ENCODE assay signal across 12 mouse cellular contexts in genomic region chr6:54228421-54228820, GRCm38 (mm10).
DNase-seq lines count a peak whose midpoint lies in the region; ATAC-seq and TF ChIP-seq lines count a peak whose summit lies in the region.
"Had no signal": no experiment of that assay in that cellular context is flagged by ENCODE, and none has a peak within 500 bp of the region (broad histone marks: within the 10 kb centered on the region; RNA-seq: fewer than 3 reads in every experiment).

No protein-coding gene starts in this region.

- H3K36me3 ChIP-seq in forebrain, embryonic 13.5 days (ENCODE audit: poor library complexity, severe bottlenecking): no peaks in the 10 kb centered on the region
- H3K36me3 ChIP-seq in forebrain, embryonic 12.5 days (replicated peaks): no peaks in the 10 kb centered on the region
- no peaks in the 10 kb centered on the region for H3K36me3 ChIP-seq in hindbrain, postnatal 0 days (ENCODE audit: insufficient read depth, low read length)
- no peaks in the 10 kb centered on the region for H3K36me3 ChIP-seq in lung, postnatal 0 days (ENCODE audit: insufficient read depth, low read length)
- H3K36me3 ChIP-seq: embryonic facial prominence, embryonic 13.5 days; liver, embryonic 13.5 days; neural tube, embryonic 15.5 days had no signal

- H3K27me3 ChIP-seq in forebrain, embryonic 13.5 days: no peaks in the 10 kb centered on the region
- peaks cover 21% of the 10 kb centered on the region for H3K27me3 ChIP-seq in forebrain, embryonic 12.5 days
- H3K27me3 ChIP-seq in Patski: no peaks in the 10 kb centered on the region
- H3K27me3 ChIP-seq in hindbrain, postnatal 0 days (ENCODE audit: insufficient read depth, low read length): no peaks in the 10 kb centered on the region
- no peaks in the 10 kb centered on the region for H3K27me3 ChIP-seq in lung, postnatal 0 days (replicated peaks; ENCODE audit: insufficient read depth, low read length)
- H3K27me3 ChIP-seq: embryonic facial prominence, embryonic 13.5 days; liver, embryonic 13.5 days had no signal

- H3K4me2 ChIP-seq in forebrain, embryonic 13.5 days: no peak overlapping the region
- no peak overlapping the region for H3K4me2 ChIP-seq in forebrain, embryonic 12.5 days
- H3K4me2 ChIP-seq in hindbrain, postnatal 0 days (ENCODE audit: low read depth, low read length): no peak overlapping the region
- H3K4me2 ChIP-seq in lung, postnatal 0 days (replicated peaks; ENCODE audit: low read depth, low read length): no peak overlapping the region
- H3K4me2 ChIP-seq: embryonic facial prominence, embryonic 13.5 days; heart, embryonic 11.5 days; liver, embryonic 13.5 days; neural tube, embryonic 15.5 days had no signal

- in situ Hi-C loops in Patski (cut with MboI; ENCODE audit: low pct_unique_long_range_greater_than_20kb): loop anchor here (5.0 kb wide), 3 partner anchors 191 to 446 kb away; partner anchors contain the start of gene Chn2

- peaks cover 20% of the 10 kb centered on the region for H3K4me1 ChIP-seq in forebrain, embryonic 13.5 days
- peaks cover 20% of the 10 kb centered on the region for H3K4me1 ChIP-seq in forebrain, embryonic 12.5 days
- peaks cover 3% of the 10 kb centered on the region; the same call in 1 of the 2 replicates for H3K4me1 ChIP-seq in hindbrain, postnatal 0 days (ENCODE audit: insufficient read depth, low read length)
- no peaks in the 10 kb centered on the region for H3K4me1 ChIP-seq in lung, postnatal 0 days (ENCODE audit: insufficient read depth, low read depth, low read length)
- H3K4me1 ChIP-seq: liver, embryonic 13.5 days had no signal

- 0 out of 2 replicates have a peak, but pooled peaks have one; percentile 38 for ATAC-seq in forebrain, embryonic 13.5 days
- no peak for ATAC-seq in forebrain, embryonic 12.5 days (ENCODE audit: low FRiP score)
- ATAC-seq in Patski: peak; percentile 64
- 0 out of 2 replicates have a peak, but pooled peaks have one; percentile 21 for ATAC-seq in hindbrain, postnatal 0 days
- ATAC-seq in lung, postnatal 0 days: no peak

- no peak overlapping the region for H3K27ac ChIP-seq in forebrain, embryonic 13.5 days
- H3K27ac ChIP-seq in forebrain, embryonic 12.5 days: no peak overlapping the region
- H3K27ac ChIP-seq in hindbrain, postnatal 0 days: no peak overlapping the region
- no peak overlapping the region for H3K27ac ChIP-seq in lung, postnatal 0 days (ENCODE audit: low read length)
- H3K27ac ChIP-seq: embryonic facial prominence, embryonic 13.5 days; liver, embryonic 13.5 days; neural tube, embryonic 15.5 days had no signal

- DNase-seq in Patski (ENCODE audit: low read depth, low spot score): no peak
- no peak for DNase-seq in hindbrain, postnatal 0 days (ENCODE audit: low spot score)
- peak; percentile 48 for DNase-seq in kidney, postnatal 10 days
- DNase-seq in Muller cell, postnatal 12 days (ENCODE audit: inconsistent ontology term): no peak
- DNase-seq in lung, postnatal 0 days (ENCODE audit: low spot score): no peak
- DNase-seq in layer of hippocampus, postnatal 25 days (ENCODE audit: extremely low spot score in 1 of 2, low spot score in 1 of 2): no peak
- DNase-seq: liver, embryonic 13.5 days had no signal

- CTCF ChIA-PET in Patski (lab: Charles Lee): interaction anchor here (0.9 to 2.4 kb wide), 11 partner anchors 13 to 445 kb away, joined by 3 to 11 read pairs (median 4); no protein-coding TSS in a partner anchor

- no peaks in the 10 kb centered on the region for H3K9me3 ChIP-seq in forebrain, embryonic 13.5 days (replicated peaks)
- no peaks in the 10 kb centered on the region for H3K9me3 ChIP-seq in forebrain, embryonic 12.5 days
- no peaks in the 10 kb centered on the region for H3K9me3 ChIP-seq in hindbrain, postnatal 0 days (ENCODE audit: low read length)
- H3K9me3 ChIP-seq in lung, postnatal 0 days (ENCODE audit: low read length): no peaks in the 10 kb centered on the region
- H3K9me3 ChIP-seq: liver, embryonic 13.5 days; neural tube, embryonic 15.5 days had no signal

- WGBS in forebrain, embryonic 13.5 days: 57% methylated on average over 9 of the region's 9 CpGs
- 57% methylated on average over 9 of the region's 9 CpGs for WGBS in forebrain, embryonic 12.5 days
- 59% methylated on average over 9 of the region's 9 CpGs for WGBS in hindbrain, postnatal 0 days
- 71% methylated on average over 9 of the region's 9 CpGs for WGBS in lung, postnatal 0 days

- no peak for TF ChIP-seq CTCF in Patski (IDR thresholded peaks at IDR 0.05)
- TF ChIP-seq CTCF in hindbrain, postnatal 0 days (IDR thresholded peaks at IDR 0.05; ENCODE audit: low read depth): no peak
- no peak for TF ChIP-seq CTCF in lung, postnatal 0 days (IDR thresholded peaks at IDR 0.05)

- H3K4me3 ChIP-seq in forebrain, embryonic 13.5 days: no peak overlapping the region
- no peak overlapping the region for H3K4me3 ChIP-seq in forebrain, embryonic 12.5 days (replicated peaks)
- H3K4me3 ChIP-seq in hindbrain, postnatal 0 days (ENCODE audit: low read length): no peak overlapping the region
- H3K4me3 ChIP-seq in lung, postnatal 0 days (ENCODE audit: low read depth, low read length): no peak overlapping the region
- H3K4me3 ChIP-seq: embryonic facial prominence, embryonic 13.5 days; liver, embryonic 13.5 days; neural tube, embryonic 15.5 days had no signal

- TF ChIP-seq EP300 in lung, postnatal 0 days (IDR thresholded peaks at IDR 0.05): no peak

- no peak overlapping the region for H3K9ac ChIP-seq in forebrain, embryonic 13.5 days
- no peak overlapping the region for H3K9ac ChIP-seq in forebrain, embryonic 12.5 days
- H3K9ac ChIP-seq in hindbrain, postnatal 0 days (replicated peaks; ENCODE audit: low read length): no peak overlapping the region
- H3K9ac ChIP-seq in lung, postnatal 0 days (replicated peaks; ENCODE audit: low read depth): no peak overlapping the region
- H3K9ac ChIP-seq: embryonic facial prominence, embryonic 13.5 days; liver, embryonic 13.5 days; neural tube, embryonic 15.5 days had no signal

- POLR2A ChIA-PET in Patski (lab: Charles Lee): no interaction called here

Comparison
In these comparisons a context has a peak if more than half of its experiments do, and no peak if none do; other contexts are left out.
1. ATAC-seq: peak in forebrain, embryonic 13.5 days (single experiment), Patski (single experiment) and hindbrain, postnatal 0 days (single experiment); none in forebrain, embryonic 12.5 days (single experiment) and lung, postnatal 0 days (single experiment).